Mouse (Mus musculus) heart, postnatal 0 days (tissue): ENCODE data around the gene H2afv. TPM values are rescaled to one million over a fixed set of nuclear protein-coding genes. Genes with fewer than 3 reads are reported as not detected.

Experiments
- ATAC-seq: fragments of 200-750 bp; cut with Nextera tagmentation; 2 replicates; pipeline ENCODE4 v1.8.0; 2017; ENCODE audit warnings: low read depth, moderate number of reproducible peaks, moderate library complexity; ENCODE audit not compliant: insufficient read depth
- DNase-seq: peaks from one replicate; pipeline ENCODE4 v3.0.0-alpha.2; 2016; ENCODE audit warnings: low spot score
- H3K27ac ChIP-seq: fragments of 300-500 bp; sonication (generic); 2 replicates; pipeline ENCODE4 v1.5.1; 2014; ENCODE audit warnings: low read depth, mild to moderate bottlenecking
- H3K27me3 ChIP-seq: fragments of 300-500 bp; sonication (generic); 2 replicates; pipeline ENCODE4 v1.6.1; 2014; ENCODE audit warnings: low read length, mixed read lengths; ENCODE audit not compliant: control insufficient read depth, insufficient read depth
- H3K36me3 ChIP-seq: fragments of 300-500 bp; sonication (generic); replicated peaks from 2 replicates; pipeline ENCODE4 v1.6.1; 2014; ENCODE audit warnings: low read length, mixed read lengths; ENCODE audit not compliant: control insufficient read depth, insufficient read depth
- H3K4me1 ChIP-seq: fragments of 300-500 bp; sonication (generic); 2 replicates; pipeline ENCODE4 v1.6.1; 2014; ENCODE audit warnings: antibody characterized with exemption; ENCODE audit not compliant: control insufficient read depth, insufficient read depth
- H3K4me2 ChIP-seq: fragments of 300-500 bp; sonication (generic); 2 replicates; pipeline ENCODE4 v1.6.1; 2014; ENCODE audit warnings: low read depth, mild to moderate bottlenecking, low read length, moderate library complexity
- H3K4me3 ChIP-seq: fragments of 300-500 bp; sonication (generic); 2 replicates; pipeline ENCODE4 v1.5.1; 2014; ENCODE audit warnings: low read depth, low read length
- H3K9ac ChIP-seq: fragments of 300-500 bp; sonication (generic); replicated peaks from 2 replicates; pipeline ENCODE4 v1.6.1; 2014; ENCODE audit warnings: low read depth, low read length, mixed read lengths
- H3K9me3 ChIP-seq: fragments of 300-500 bp; sonication (generic); replicated peaks from 2 replicates; pipeline ENCODE4 v1.6.1; 2016; ENCODE audit warnings: low read length; ENCODE audit not compliant: control insufficient read depth
- CTCF ChIP-seq: IDR thresholded peaks from 2 replicates; pipeline ENCODE4 v1.5.1; 2016; ENCODE audit warnings: antibody characterized with exemption, control low read depth, low read depth
- EP300 ChIP-seq: IDR thresholded peaks from 2 replicates; pipeline ENCODE4 v1.6.1; 2016; ENCODE audit warnings: antibody characterized with exemption, low read depth
- WGBS: fragments of 180-500 bp; shearing (Covaris S2); extraction: QIAGEN DNeasy Blood & Tissue Kit; methylation state at CpG from one replicate; pipeline ENCODE4 v1.1.7; 2014; 5-methylcytosine and 5-hydroxymethylcytosine counted together
- polyA plus RNA-seq: library from polyadenylated mRNA; unstranded; fragments of >200 nt; fragmentation: Nextera tagmentation; extraction: Ambion mirVana; gene quantifications from 2 replicates; pipeline ENCODE4 v1.2.1, GENCODE M21; 2015
- total RNA-seq: library from RNA; depleted of rRNA; stranded (reverse); fragments of >200 nt; gene quantifications from 2 replicates; pipeline ENCODE4 v1.2.3, GENCODE M21; 2014; ENCODE audit warnings: low replicate concordance; rRNA removed

H2afv gene
- total RNA-seq (106 and 157 TPM in 2 replicates), polyA plus RNA-seq (213 and 232 TPM in 2 replicates)

DNA sequence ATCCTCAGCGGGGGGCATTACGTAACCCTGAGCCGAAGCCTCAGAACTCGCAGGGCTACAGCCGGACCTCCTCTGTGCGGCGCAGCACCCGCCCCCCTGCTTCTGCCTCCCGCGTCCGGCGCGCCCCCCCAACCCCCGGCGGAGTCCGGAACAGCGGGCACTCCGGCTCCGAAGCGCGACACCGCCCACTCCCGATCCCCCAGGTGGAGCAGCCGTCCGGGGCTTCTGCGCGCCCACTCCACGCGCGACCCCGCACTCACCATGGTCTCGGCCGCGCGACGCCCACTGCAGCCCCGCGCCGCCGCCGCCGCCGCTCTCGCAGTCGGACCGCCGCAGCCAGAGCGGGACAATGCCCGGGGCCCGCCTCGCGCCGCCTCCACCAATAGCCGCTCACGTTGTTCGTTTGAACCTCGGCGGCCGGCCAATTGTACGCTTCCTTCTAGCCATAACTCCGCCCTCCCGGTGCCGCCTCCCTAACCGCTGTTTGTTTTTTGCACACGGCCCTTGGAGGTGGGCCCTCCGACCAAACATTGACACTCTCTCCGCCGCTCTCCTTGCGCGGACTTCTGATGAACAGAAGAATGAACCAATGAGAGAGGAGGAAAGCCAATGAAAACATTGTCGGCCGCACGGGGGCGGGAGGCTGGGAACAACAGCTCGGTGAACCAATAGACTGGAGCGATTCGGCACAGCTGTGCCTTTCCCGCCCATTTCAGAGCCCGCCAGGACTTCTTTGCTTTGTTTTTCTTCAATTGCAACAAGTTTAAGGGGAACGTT lies at the start of gene H2afv:
H2afv (minus strand) TSS at position 367 of the 777 bp plus-strand sequence.
- DNase-seq (peak; percentile 100), ATAC-seq (peak; percentile 98)
- H3K27me3 ChIP-seq, result no peaks in the 10 kb centered on the region
- peak; percentile 39 for TF ChIP-seq CTCF
- TF ChIP-seq EP300, result peak; percentile 65; the same call in 1 of the 2 replicates
- peak within 1 kb of the TSS; percentile 77 for H3K9ac ChIP-seq
- H3K4me1 ChIP-seq, result peaks cover 6% of the 10 kb centered on the region; the same call in 1 of the 2 replicates
- peak within 1 kb of the TSS; percentile 75 for H3K4me2 ChIP-seq
- under 1% methylated on average over 69 of the region's 80 CpGs for WGBS
- H3K9me3 ChIP-seq, result no peaks in the 10 kb centered on the region
- H3K4me3 ChIP-seq, result peak within 1 kb of the TSS; percentile 91
- peak within 1 kb of the TSS; percentile 95 for H3K27ac ChIP-seq
- H3K36me3 ChIP-seq, result no peaks in the 10 kb centered on the region

DNA sequence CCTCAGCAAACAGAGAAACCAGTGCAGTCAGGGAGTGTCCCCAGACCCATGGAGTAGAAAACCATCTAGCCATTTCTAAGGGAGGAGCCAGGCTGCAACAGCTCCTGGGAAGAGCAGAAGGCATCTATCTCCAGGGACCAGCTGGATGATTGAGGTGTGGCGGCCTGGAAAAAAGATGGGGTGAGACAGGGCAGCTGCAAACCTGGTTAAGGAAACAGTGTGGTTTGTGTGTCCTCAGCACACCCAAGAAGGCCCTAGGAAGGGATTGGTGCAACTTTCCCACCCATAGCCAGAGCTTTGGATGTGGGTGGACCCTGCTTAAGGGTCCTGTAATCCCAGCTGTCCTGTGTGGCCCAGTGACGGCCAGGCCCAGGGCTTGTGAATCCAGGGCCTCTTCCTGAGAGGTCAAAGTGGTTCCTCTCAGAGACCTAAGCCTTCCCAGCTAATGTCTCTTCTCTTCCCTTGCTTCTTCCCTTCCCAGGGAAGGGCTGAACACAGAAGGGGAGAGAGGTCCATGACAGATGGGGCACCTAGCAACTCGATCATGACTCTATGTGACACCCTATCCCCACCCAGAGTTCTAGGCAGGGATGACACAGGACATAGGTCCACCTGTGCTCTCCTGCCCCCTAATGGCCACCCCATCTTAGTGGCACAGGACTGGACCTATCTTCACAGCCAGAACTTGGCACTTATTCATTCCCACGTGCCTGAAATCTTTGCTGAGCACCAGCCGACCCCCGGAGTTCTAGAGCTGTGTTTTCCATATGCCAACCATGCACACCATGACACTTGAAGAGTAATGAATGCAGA lies 45.7 kb upstream of the H2afv start:
- DNase-seq, result no peak
- H3K36me3 ChIP-seq, result no peaks in the 10 kb centered on the region
- ATAC-seq, result peak; percentile 76
- H3K9me3 ChIP-seq, result no peaks in the 10 kb centered on the region
- H3K27ac ChIP-seq, result no peak overlapping the region
- no peak overlapping the region for H3K4me3 ChIP-seq
- no peaks in the 10 kb centered on the region for H3K27me3 ChIP-seq
- WGBS, result 30% methylated on average over 6 of the region's 6 CpGs
- 0 out of 2 replicates have a peak, but pooled peaks cover 4% of the 10 kb centered on the region for H3K4me1 ChIP-seq
- no peak overlapping the region for H3K4me2 ChIP-seq
- no peak overlapping the region for H3K9ac ChIP-seq
- TF ChIP-seq EP300 (no peak), CTCF (peak; percentile 72)

DNA sequence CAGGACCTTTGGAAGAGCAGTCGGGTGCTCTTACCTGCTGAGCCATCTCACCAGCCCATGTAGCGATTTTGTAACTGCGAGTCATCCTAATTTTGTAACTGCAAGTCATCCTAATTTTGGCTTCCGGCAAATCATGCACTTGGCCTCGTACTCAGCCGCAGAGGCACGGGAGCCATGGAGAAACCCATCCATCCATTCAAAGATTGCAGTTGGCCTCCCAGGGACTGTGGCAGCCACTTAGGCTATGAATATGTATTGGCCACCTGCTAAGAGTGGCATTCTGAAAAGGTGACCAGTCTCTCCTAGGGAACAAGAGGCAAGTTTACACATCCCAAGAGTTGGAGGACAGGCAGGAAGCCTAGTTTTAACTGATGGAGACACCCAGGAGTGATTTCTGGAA lies 45.0 kb upstream of the H2afv start:
- ATAC-seq, result no peak
- WGBS, result 92% methylated on average over 7 of the region's 7 CpGs

DNA sequence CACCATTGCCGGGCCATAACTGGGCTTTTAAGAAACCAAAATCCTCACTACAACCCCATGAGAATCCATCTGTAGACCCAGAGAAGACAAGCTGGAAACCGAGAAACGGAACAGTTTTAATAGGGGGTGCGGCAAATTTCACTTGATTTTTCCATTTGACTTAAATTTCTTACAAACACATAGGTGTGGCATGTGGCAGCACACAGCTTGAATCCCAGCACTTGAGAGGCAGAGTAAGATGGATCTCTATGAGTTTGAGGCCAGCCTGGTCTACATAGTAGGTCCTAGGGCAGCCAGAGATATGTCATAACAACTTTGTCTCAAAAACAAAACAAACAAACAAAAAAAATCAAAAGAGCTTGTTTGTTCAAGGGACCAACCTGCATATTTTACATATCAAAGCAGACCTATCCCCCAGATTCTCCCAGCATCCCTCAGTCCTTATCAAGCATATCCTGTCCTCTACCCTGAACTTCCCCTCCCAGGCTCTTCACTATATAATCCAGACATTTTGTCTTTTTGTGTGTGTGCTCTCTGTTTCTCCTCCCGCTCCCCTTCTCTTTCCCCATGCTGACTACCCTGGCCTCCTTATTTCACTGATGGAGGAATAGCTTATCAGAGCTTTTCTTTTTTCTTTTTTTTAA lies 43.9 kb upstream of the H2afv start:
- H3K9ac ChIP-seq, result no peak overlapping the region
- ATAC-seq, result no peak
- H3K27me3 ChIP-seq, result no peaks in the 10 kb centered on the region
- H3K4me3 ChIP-seq, result no peak overlapping the region
- no peak overlapping the region for H3K27ac ChIP-seq
- TF ChIP-seq EP300 (no peak), CTCF (no peak)
- DNase-seq, result no peak
- no peaks in the 10 kb centered on the region for H3K36me3 ChIP-seq
- H3K4me2 ChIP-seq, result no peak overlapping the region
- 0 out of 2 replicates have a peak, but pooled peaks cover 5% of the 10 kb centered on the region for H3K4me1 ChIP-seq
- WGBS, result 91% methylated on average over 5 of the region's 5 CpGs
- H3K9me3 ChIP-seq, result no peaks in the 10 kb centered on the region

More for the DNA sequence above, 45.0 kb upstream of the H2afv start:
- Histone ChIP-seq H3K36me3 (no peaks in the 10 kb centered on the region), H3K4me3 (no peak overlapping the region), H3K9ac (no peak overlapping the region), H3K9me3 (no peaks in the 10 kb centered on the region), H3K4me1 (0 out of 2 replicates have a peak, but pooled peaks cover 5% of the 10 kb centered on the region), H3K4me2 (no peak overlapping the region), H3K27me3 (no peaks in the 10 kb centered on the region), H3K27ac (no peak overlapping the region)
- TF ChIP-seq CTCF (no peak), EP300 (no peak)
- no peak for DNase-seq

DNA sequence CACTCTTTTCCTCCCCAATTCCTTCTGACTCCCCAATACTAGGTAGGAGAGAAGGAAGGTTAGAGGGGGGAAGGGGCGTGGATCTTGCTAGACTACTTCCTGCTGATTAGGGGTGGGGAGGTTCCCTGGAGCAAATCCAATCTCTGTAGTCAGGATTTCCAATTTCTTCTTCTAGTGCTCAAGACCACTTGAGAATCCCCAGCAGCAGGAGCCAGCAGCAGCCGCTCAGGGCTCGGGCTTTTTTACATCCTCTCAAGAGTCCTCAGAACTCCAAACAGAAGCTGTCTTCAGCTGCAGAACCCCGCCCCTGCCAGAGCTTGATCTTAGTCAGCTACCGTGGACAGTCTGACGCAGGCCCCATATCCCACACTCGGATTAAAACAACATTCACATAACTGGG lies 43.3 kb upstream of the H2afv start:
- no peak for ATAC-seq
- Histone ChIP-seq H3K36me3 (no peaks in the 10 kb centered on the region), H3K4me3 (no peak overlapping the region), H3K27me3 (no peaks in the 10 kb centered on the region), H3K4me1 (0 out of 2 replicates have a peak, but pooled peaks cover 5% of the 10 kb centered on the region), H3K27ac (no peak overlapping the region; the same call in 1 of the 2 replicates), H3K9me3 (no peaks in the 10 kb centered on the region), H3K9ac (no peak overlapping the region), H3K4me2 (no peak overlapping the region)
- no peak for TF ChIP-seq EP300
- no peak for TF ChIP-seq CTCF
- no peak for DNase-seq
- WGBS, result 25% methylated on average over 7 of the region's 7 CpGs
